Mouse (Mus musculus) induced T-regulatory cell, adult 2 months (primary cell): ENCODE results near the gene Papss2.

ENCODE experiments used
- DNase-seq: peaks from one replicate; pipeline ENCODE4 v3.0.0-alpha.2; 2012; ENCODE audit warnings: low read depth

The Papss2 gene

DNA sequence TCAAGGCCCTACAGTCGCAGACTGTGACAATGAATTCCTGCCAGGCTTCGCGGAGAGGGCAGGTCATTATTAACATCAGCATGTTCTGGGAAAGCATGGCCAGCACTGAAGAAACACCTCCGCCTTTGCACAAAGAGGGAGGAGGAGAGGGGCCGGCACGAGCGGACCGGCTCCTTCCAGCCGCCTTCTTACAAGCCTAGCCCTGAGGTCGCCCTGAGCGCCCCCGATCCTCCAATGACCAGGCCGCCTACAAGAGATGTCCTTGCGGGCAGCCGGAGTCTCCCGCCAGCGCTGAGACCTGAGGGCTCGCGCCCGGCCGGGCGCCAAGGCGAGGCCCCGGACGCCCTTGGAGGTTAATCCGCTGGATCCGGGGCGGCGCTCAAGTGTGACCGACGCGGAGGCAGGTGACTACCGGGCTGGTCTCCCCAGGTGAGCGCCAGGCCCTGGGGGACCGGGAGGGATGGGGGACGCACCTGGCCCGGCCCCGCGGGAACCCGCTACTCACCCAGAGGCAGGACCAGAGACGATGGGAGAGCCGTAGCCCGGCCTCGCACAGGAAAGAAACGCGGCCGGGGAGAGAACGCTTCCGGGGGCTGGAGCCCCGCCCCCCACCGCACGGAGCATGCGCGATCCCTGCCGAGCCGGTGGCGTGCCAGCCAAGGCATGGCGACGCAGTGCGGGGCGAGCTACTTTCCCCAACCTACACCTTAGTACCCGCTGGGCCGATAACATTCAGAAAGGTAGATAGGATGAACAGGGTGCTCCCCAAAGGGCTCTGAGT lies 116.4 kb downstream of the Papss2 start:
- DNase-seq, result peak; percentile 94

GRCm38 (mm10) chr19:32712588-32713042 lies 117.0 kb downstream of the Papss2 start:
- DNase-seq, result peak; percentile 94

GRCm38 (mm10) chr19:32713471-32713870 lies 117.9 kb downstream of the Papss2 start:
- DNase-seq, result no peak

DNA sequence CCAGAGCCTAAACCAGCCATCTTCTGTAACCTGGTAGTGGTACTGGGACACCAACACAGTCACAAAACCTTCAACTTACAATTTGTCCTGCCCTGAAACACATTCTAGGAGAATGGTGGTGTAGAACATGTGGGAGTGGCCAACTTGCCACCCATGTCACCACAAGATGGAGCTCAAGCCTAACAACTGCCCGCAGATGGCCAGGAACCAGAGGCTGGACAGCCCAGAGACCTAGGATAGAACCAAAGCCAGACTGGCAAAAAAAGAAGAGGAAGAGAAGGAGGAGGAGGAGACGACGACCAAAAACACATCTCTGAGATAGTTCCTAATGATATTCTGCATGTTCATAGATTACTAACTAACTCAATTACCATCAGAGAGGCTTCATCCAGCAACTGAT lies 119.6 kb downstream of the Papss2 start:
- peak; percentile 77 for DNase-seq

DNA sequence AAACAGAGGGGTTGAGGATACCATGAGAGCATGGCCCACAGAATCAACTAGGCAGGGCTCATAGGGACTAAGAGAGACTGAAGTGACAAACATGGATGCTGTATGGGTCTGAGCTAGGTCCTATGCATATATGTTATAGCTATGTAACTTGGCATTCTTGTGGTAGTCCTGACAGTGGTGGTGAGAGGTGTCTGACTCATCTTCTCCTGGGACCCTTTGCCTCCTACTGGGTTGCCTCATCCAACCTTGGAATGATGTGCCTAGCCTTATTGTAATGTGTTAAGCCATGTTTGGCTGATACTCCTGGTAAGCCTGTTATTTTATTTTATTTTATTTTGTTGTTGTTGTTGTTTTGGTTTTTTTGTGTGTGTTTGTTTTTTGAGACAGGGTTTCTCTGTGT lies 120.1 kb downstream of the Papss2 start:
- DNase-seq, result no peak
